Mouse (Mus musculus): ENCODE measurements around the gene Polr2l. TPM values are rescaled to one million over a fixed set of nuclear protein-coding genes. Genes with fewer than 3 reads are reported as not detected.

Gene Polr2l
- polyA plus RNA-seq, 1 experiment = 20.5 TPM

DNA sequence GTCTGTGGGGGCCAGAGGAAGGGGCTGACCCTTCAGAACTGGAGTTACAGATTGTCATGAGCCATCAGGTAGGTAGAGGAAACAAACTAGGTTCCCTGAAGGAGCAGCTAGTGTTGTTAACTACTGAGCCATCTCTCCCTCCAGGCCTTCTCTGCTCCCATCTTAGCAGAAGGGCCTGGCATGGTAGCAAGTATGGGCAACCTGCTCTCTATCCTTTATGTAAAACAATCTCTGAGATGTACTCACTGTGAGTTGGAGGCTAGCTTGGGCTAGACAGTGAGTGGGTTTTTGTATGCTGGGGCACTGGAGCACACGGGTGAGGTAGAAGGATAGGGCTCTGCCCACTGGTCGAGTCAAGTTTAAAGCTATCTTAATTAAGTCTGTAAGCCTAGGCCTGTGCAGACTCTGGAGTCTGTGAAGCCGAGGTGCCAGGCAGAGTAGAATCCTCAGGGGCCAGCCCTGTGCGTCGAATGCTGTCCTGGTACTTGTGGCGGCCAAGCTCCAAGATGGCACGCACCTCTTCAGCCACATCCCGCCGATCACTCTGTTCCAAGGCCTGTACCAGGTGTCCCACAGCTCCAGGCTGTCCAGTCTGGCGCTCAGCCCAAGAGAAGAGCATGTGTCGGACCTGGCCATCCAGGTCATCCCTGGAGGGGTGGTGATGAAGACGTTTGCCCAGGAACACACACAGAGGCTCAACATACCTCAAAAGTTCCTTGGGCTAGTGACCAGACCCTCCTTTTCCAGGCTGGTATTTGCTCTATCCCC, 36.5 kb downstream of the Polr2l start:
- peaks cover 5% of the 10 kb centered on the region for H3K36me3 ChIP-seq (ENCODE audit: control insufficient read depth, insufficient read depth, low read length)
- H3K4me3 ChIP-seq (ENCODE audit: extremely low read depth, insufficient read depth, insufficient read length) = no peak overlapping the region
- 94% methylated on average over 12 of the region's 12 CpGs for WGBS
- no peak for TF ChIP-seq POLR2A (IDR thresholded peaks at IDR 0.05; ENCODE audit: low read depth, low read length)
- no peak for TF ChIP-seq CTCF (IDR thresholded peaks at IDR 0.05; ENCODE audit: extremely low read depth, insufficient read depth, insufficient read length, insufficient replicate concordance)
- DNase-seq (ENCODE audit: low read depth in 1 of 2, low spot score in 2 of 2) = no peak
- no peak overlapping the region for H3K27ac ChIP-seq (ENCODE audit: insufficient read depth, low read length)
- no peaks in the 10 kb centered on the region for H3K27me3 ChIP-seq (ENCODE audit: control insufficient read depth, insufficient read depth, low read length)
- peaks cover 28% of the 10 kb centered on the region; the same call in 1 of the 2 replicates for H3K4me1 ChIP-seq (ENCODE audit: control insufficient read depth, insufficient read depth, insufficient read length)

DNA sequence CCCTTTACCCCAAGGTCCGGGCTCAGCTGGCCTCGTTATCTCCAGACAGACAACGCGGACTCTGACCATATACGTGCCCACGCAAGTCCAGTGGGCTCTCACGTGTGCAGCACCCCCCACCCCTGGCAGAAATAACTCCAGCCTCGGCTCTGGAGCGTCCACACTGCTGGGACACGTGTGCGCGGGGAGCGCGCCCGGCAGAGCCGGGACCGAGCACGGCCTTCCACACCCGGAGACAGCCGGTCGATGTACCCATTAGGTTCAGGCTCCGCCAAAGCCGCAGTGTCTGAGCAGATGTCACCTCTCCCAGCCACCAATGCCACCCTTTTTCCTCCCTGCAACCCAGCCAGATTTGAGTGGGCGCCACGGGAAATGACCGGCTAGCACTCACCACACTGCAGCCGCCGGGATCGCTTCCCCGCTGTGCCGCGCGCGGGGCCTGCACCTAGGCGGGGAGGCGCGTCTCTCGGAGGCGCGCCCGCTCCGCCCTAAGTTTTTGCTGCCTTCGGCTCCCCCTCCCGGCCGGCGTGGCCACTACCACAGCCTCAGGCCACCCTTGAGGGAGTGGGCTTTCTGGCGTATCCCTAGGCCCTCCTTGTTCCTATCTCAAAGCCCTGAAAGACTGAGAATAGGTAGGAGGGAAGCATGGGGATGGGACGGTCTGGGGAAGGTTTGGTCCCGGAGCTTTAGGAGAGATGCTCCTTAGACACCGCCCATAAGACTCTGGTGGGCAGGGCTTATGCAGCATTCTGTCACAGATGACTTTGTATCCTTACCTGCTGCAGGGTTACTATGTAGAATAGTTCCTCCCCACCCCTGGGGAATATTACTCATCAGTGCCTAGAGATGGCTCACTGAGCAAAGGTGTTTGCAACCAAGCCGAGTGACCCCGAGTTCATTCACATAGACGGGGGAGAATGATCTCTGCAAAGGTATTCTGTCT, 37.5 kb downstream of the Polr2l start, which contains the start of gene Slc25a22:
Slc25a22 (minus strand) TSS at position 715 of the 943 bp plus-strand sequence.
- Histone ChIP-seq H3K4me3 (ENCODE audit: extremely low read depth, insufficient read depth, insufficient read length) (peak within 1 kb of the TSS; percentile 87), H3K4me1 (ENCODE audit: control insufficient read depth, insufficient read depth, insufficient read length) (peaks cover 24% of the 10 kb centered on the region; the same call in 1 of the 2 replicates), H3K27ac (ENCODE audit: insufficient read depth, low read length) (peak within 1 kb of the TSS; percentile 82), H3K27me3 (ENCODE audit: control insufficient read depth, insufficient read depth, low read length) (no peaks in the 10 kb centered on the region), H3K36me3 (ENCODE audit: control insufficient read depth, insufficient read depth, low read length) (peaks cover 8% of the 10 kb centered on the region)
- TF ChIP-seq POLR2A (IDR thresholded peaks at IDR 0.05; ENCODE audit: low read depth, low read length) = peak; percentile 38
- TF ChIP-seq CTCF (IDR thresholded peaks at IDR 0.05; ENCODE audit: extremely low read depth, insufficient read depth, insufficient read length, insufficient replicate concordance) = peak; percentile 79
- peak in 1 of 2 experiments; percentile 82 for DNase-seq (ENCODE audit: low read depth in 1 of 2, low spot score in 2 of 2)
- 8% methylated on average over 53 of the region's 53 CpGs for WGBS

- Histone ChIP-seq H3K36me3 (ENCODE audit: control insufficient read depth, insufficient read depth, low read length) (peaks cover 12% of the 10 kb centered on the region), H3K27ac (ENCODE audit: insufficient read depth, low read length) (no peak overlapping the region), H3K4me3 (ENCODE audit: extremely low read depth, insufficient read depth, insufficient read length) (no peak overlapping the region), H3K4me1 (ENCODE audit: control insufficient read depth, insufficient read depth, insufficient read length) (peaks cover 24% of the 10 kb centered on the region; the same call in 1 of the 2 replicates), H3K27me3 (ENCODE audit: control insufficient read depth, insufficient read depth, low read length) (no peaks in the 10 kb centered on the region)
- WGBS = 48% methylated on average over 2 of the region's 2 CpGs
- no peak for TF ChIP-seq CTCF (IDR thresholded peaks at IDR 0.05; ENCODE audit: extremely low read depth, insufficient read depth, insufficient read length, insufficient replicate concordance)
- TF ChIP-seq POLR2A (IDR thresholded peaks at IDR 0.05; ENCODE audit: low read depth, low read length) = no peak
- no peak for DNase-seq (ENCODE audit: low read depth in 1 of 2, low spot score in 2 of 2)
These were observed 38.4 kb downstream of the Polr2l start for GRCm38 (mm10) chr7:141436523-141436892.

DNA sequence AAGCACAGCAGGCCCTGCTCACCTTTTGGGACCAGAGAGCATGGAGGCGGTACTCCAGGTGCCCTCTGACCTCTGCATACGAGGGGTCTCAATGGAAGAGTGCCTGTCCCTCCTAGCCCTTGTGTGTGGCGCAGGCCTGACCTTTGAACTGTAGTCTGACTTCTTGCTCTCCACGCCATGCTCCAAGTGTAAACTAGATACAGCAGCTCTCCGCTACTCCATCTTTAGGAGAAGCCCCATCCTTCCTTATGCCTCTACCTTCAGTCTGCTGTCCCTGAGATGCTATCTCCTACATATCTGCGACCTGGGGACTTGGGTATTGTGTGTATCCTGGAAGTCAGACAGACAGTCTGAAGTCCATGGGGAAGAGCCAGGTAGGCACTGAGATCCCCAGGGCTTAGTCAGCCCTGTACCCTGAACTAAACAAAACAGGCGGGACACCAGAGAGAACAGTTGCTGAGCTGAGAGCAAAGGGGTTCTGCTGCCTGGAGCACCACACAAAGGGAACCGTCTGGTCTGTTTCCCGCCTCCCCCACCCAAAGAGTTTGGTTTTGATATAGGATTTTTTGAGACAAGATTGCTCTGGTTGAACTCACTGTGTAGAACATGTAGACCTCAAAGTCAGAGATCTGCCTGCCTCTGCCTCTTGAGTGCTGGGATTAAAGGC, 38.9 kb downstream of the Polr2l start:
- no peak for DNase-seq (ENCODE audit: low read depth in 1 of 2, low spot score in 2 of 2)
- TF ChIP-seq CTCF (IDR thresholded peaks at IDR 0.05; ENCODE audit: extremely low read depth, insufficient read depth, insufficient read length, insufficient replicate concordance) = no peak
- TF ChIP-seq POLR2A (IDR thresholded peaks at IDR 0.05; ENCODE audit: low read depth, low read length) = no peak
- Histone ChIP-seq H3K27me3 (ENCODE audit: control insufficient read depth, insufficient read depth, low read length) (no peaks in the 10 kb centered on the region), H3K4me1 (ENCODE audit: control insufficient read depth, insufficient read depth, insufficient read length) (peaks cover 24% of the 10 kb centered on the region; the same call in 1 of the 2 replicates), H3K4me3 (ENCODE audit: extremely low read depth, insufficient read depth, insufficient read length) (no peak overlapping the region), H3K36me3 (ENCODE audit: control insufficient read depth, insufficient read depth, low read length) (peaks cover 15% of the 10 kb centered on the region), H3K27ac (ENCODE audit: insufficient read depth, low read length) (0 out of 2 replicates have a peak overlapping the region, but pooled peaks have one; percentile 28)
- WGBS = 78% methylated on average over 9 of the region's 9 CpGs

DNA sequence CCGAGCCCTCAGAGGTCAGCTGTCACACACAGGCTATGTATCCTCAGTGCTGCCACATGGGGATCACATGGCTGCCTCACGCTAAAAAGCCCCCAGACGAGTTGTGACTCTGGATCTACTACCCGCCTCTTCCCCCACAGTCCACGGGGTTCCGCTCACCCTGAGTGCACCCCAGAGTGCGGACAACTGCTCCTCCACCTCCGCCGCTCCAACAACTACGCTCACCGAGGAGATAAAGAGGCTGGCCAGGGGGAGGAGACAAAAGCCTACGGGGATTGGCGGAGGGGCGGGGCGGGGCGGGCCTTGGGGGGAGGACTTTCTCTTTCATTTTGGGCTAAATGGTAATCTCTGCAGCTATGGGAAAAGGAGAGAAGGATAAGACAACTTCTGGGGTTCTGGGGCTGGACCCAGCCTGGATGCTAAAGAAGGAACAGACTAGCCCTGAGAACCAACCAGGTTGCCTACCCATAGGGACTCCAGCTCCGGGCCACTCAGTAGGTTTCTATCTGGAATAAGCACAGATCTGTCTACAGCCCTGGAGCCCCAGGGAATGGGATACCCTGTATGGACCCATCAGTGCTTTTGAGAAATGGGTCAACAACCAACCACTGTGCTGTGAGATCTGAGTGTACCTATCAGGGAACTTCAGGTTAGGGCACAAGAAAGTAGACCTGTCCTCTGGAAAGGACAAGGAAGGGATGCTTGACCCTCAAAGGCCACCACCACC, 39.6 kb downstream of the Polr2l start:
- H3K27ac ChIP-seq (ENCODE audit: insufficient read depth, low read length) = peak overlapping the region; percentile 30
- H3K4me1 ChIP-seq (ENCODE audit: control insufficient read depth, insufficient read depth, insufficient read length) = peaks cover 24% of the 10 kb centered on the region; the same call in 1 of the 2 replicates
- peak in 1 of 2 experiments; percentile 55 for DNase-seq (ENCODE audit: low read depth in 1 of 2, low spot score in 2 of 2)
- TF ChIP-seq POLR2A (IDR thresholded peaks at IDR 0.05; ENCODE audit: low read depth, low read length) (no peak), CTCF (IDR thresholded peaks at IDR 0.05; ENCODE audit: extremely low read depth, insufficient read depth, insufficient read length, insufficient replicate concordance) (no peak)
- no peaks in the 10 kb centered on the region for H3K27me3 ChIP-seq (ENCODE audit: control insufficient read depth, insufficient read depth, low read length)
- 2% methylated on average over 17 of the region's 17 CpGs for WGBS
- peaks cover 19% of the 10 kb centered on the region for H3K36me3 ChIP-seq (ENCODE audit: control insufficient read depth, insufficient read depth, low read length)
- H3K4me3 ChIP-seq (ENCODE audit: extremely low read depth, insufficient read depth, insufficient read length) = peak overlapping the region; percentile 63

All from spleen, adult 2 months (tissue).